Mouse (Mus musculus) megakaryocyte, embryonic 14.5 days (primary cell): ENCODE results near the gene Dtx3.

ENCODE experiments used
- FLI1 ChIP-seq: IDR thresholded peaks from 2 replicates; pipeline ENCODE4 v1.6.1; 2012; ENCODE audit warnings: low read length, inconsistent platforms, mixed read lengths
- GATA1 ChIP-seq: IDR thresholded peaks from 3 replicates; pipeline ENCODE4 v1.6.1; 2012; ENCODE audit warnings: mixed read lengths, low read length, inconsistent platforms, borderline replicate concordance

- TF ChIP-seq GATA1 (no peak), FLI1 (no peak)
Measured at GRCm38 (mm10) chr10:127174170-127174569, 21.4 kb downstream of the Dtx3 start.
